Mouse (Mus musculus): Measurements from ENCODE around the gene Emc10. TPM values are rescaled to one million over a fixed set of nuclear protein-coding genes. Genes with fewer than 3 reads are reported as not detected.

The Emc10 gene
- polyA plus RNA-seq, 1 experiment from 2014 or later = 77.2 TPM

DNA sequence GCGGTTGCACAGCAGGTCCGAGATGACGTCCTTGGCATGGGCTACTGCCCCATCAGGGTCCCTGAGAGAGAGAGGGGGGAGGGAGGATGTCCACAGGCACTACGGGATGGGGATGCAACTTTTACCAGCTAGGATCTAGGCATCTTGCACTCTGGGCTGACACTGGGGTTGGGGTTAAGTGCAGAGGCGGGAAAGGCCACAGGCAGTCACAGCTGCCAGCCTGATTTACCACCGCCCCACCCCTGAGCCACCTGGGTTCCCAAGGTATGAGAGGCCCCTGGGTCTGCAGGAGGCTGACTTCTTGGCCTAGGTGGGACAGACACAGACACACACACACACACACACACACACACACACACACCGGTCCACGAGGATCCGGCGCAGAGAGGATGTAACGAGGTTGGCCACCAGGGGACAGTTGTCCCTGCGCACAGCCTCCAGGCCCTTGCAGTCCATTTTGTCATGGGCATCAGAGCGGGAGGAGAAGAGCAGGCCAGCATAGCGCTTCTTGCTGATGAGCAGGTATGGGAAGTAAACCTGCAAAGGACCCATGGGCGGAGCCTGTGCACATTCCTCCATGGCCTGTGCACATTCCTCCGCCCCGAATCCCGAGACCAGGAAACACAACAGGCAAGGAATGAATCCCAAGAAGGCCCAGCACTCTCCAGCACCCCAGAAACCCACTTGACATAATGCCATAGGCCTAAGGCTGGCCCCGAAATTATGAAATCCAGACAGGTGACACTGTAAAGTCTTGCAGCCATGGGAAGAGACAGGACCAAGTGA lies 38.5 kb upstream of the Emc10 start:
- no peaks in the 10 kb centered on the region; the same call in 1 of the 2 replicates for H3K36me3 ChIP-seq (ENCODE audit: control insufficient read depth, insufficient read depth, low read length)
- WGBS = 81% methylated on average over 19 of the region's 19 CpGs
- no peaks in the 10 kb centered on the region for H3K27me3 ChIP-seq (replicated peaks; ENCODE audit: control insufficient read depth, insufficient read depth, low read length)
- H3K9ac ChIP-seq (ENCODE audit: low read depth, low read length) = no peak overlapping the region
- no peak overlapping the region for H3K27ac ChIP-seq (ENCODE audit: low read length)
- no peak for ATAC-seq
- H3K4me1 ChIP-seq (ENCODE audit: control insufficient read depth, insufficient read depth, low read length) = peaks cover 3% of the 10 kb centered on the region; the same call in 1 of the 2 replicates
- H3K4me3 ChIP-seq (ENCODE audit: low read length) = no peak overlapping the region
- H3K9me3 ChIP-seq (ENCODE audit: control insufficient read depth, low read length) = no peaks in the 10 kb centered on the region
- no peak overlapping the region for H3K4me2 ChIP-seq (ENCODE audit: low read depth, low read length)

DNA sequence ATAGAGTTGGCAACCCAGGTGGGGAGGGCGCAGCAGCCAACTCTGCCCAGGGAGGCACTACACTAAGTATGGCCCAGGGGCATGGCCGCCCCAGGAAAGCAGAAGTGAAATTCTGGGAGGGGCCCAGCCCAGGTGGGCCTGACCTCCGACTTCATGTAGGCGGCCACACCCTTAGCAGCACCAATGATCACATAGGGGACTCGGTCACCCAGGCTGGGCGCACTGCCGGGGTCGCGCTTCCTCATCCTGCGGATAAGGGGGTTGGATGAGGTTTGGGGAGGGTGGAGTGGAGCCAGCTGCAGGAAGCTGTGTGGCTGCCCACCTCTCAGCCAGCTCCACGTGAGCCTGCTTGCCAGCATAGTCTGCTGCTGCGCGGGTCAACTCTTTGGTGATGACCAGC lies 37.9 kb upstream of the Emc10 start:
- 81% methylated on average over 13 of the region's 13 CpGs for WGBS
- Histone ChIP-seq H3K27me3 (replicated peaks; ENCODE audit: control insufficient read depth, insufficient read depth, low read length) (no peaks in the 10 kb centered on the region), H3K9me3 (ENCODE audit: control insufficient read depth, low read length) (no peaks in the 10 kb centered on the region), H3K4me3 (ENCODE audit: low read length) (no peak overlapping the region), H3K36me3 (ENCODE audit: control insufficient read depth, insufficient read depth, low read length) (no peaks in the 10 kb centered on the region; the same call in 1 of the 2 replicates), H3K9ac (ENCODE audit: low read depth, low read length) (no peak overlapping the region), H3K27ac (ENCODE audit: low read length) (no peak overlapping the region), H3K4me1 (ENCODE audit: control insufficient read depth, insufficient read depth, low read length) (peaks cover 3% of the 10 kb centered on the region; the same call in 1 of the 2 replicates), H3K4me2 (ENCODE audit: low read depth, low read length) (no peak overlapping the region)
- no peak for ATAC-seq

DNA sequence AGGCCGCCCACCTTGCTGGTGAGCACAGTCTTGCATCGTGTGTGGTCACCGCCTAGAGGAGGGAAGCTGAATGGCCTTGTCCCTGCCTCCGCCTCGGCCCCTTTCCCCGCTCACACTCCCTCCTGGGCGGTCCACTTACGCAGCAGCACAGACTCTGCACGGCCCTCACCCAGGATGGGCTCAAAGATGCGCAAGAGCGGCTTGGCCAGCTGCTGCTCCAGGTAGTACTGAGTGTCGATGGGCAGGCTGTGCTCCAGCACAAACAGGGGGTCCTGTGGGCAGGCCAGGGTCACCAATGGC lies 37.4 kb upstream of the Emc10 start:
- Histone ChIP-seq H3K36me3 (ENCODE audit: control insufficient read depth, insufficient read depth, low read length) (no peaks in the 10 kb centered on the region; the same call in 1 of the 2 replicates), H3K9ac (ENCODE audit: low read depth, low read length) (no peak overlapping the region), H3K9me3 (ENCODE audit: control insufficient read depth, low read length) (no peaks in the 10 kb centered on the region), H3K4me1 (ENCODE audit: control insufficient read depth, insufficient read depth, low read length) (peaks cover 5% of the 10 kb centered on the region; the same call in 1 of the 2 replicates), H3K4me3 (ENCODE audit: low read length) (no peak overlapping the region), H3K4me2 (ENCODE audit: low read depth, low read length) (no peak overlapping the region), H3K27me3 (replicated peaks; ENCODE audit: control insufficient read depth, insufficient read depth, low read length) (no peaks in the 10 kb centered on the region), H3K27ac (ENCODE audit: low read length) (no peak overlapping the region)
- WGBS = 78% methylated on average over 12 of the region's 12 CpGs
- no peak for ATAC-seq

DNA sequence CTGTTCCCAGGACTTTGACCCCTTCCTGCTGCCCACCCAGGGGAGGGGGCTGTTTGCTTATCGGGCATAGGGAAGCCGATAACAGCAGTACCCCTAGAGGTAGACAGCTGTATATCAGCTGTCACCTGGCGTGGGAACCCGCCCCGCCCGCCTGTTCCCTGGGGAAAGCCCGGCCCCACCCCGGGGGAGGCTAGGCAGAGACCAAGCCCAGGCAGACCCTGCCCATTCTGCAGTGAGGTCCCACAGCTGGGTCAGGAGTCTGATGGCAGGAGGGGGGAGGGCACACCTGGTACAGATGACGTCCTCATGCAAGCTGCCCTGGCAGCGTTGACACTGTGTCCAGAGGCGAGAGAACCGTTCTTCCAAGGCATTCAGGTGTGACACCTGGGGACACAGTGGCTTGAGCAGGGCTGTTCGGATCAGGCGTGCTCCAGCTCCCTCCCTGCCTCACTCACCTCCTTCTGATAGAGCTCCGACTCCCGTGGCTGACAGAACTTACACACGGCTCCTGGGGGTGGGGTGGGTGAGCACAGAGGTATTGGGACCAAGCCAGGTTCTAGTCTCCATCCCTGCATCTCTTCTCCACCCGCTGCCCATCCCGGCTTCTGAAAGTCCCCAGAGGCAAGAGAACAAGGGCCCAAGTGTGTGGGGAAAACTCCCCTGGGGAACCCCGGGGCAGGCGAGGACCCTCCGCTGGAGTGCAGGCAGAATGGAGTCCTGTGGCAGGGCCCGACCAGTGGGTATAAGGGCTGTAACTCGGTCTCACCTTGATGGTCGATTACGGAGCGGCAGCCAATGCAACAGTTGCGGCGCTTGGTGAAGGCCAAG lies 36.8 kb upstream of the Emc10 start:
- Histone ChIP-seq H3K9ac (ENCODE audit: low read depth, low read length) (no peak overlapping the region), H3K27me3 (replicated peaks; ENCODE audit: control insufficient read depth, insufficient read depth, low read length) (no peaks in the 10 kb centered on the region), H3K4me3 (ENCODE audit: low read length) (no peak overlapping the region), H3K4me2 (ENCODE audit: low read depth, low read length) (no peak overlapping the region), H3K9me3 (ENCODE audit: control insufficient read depth, low read length) (no peaks in the 10 kb centered on the region), H3K27ac (ENCODE audit: low read length) (no peak overlapping the region), H3K4me1 (ENCODE audit: control insufficient read depth, insufficient read depth, low read length) (peaks cover 6% of the 10 kb centered on the region; the same call in 1 of the 2 replicates), H3K36me3 (ENCODE audit: control insufficient read depth, insufficient read depth, low read length) (no peaks in the 10 kb centered on the region)
- peak; percentile 17; the same call in 1 of the 2 replicates for ATAC-seq
- 81% methylated on average over 28 of the region's 29 CpGs for WGBS

DNA sequence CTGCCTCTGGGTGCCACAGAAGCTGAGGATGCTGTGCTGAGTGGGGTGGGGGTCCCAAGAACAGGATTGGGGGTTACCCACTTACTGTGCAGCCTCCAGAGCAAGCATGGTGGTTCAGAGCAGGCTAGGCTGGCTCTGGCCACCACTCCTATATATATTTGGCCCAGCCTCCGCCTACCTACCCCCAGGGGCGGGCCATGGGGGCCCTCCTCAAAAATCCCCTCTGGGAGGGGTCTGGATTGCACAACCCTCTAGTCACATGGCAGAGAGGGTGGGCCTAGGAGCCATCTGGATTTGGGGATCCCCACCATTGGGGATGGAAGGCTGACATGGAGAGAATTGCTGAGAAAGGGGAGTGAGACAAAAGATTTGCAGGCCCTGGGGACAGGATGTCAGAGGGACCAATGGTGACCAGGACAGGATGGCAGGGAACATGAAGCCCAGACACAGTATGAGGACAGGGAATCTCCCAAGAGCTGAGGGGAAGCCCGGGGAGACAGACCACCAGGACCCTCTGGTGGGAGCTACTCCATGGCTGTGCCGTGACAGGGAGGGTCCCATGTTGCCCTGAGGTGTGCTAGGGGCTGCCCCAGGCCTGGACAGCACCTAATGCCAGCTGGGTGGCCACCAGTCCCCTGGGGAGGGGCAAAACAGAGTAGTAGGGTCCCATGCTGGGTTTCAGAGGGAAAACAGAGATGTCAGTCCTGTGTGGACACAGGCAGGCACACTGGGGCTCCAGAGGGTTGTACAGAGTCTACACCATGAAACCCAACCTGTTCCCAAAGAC lies 35.8 kb upstream of the Emc10 start, which contains the start of gene Spib:
Spib (minus strand) TSS at position 126 of the 787 bp plus-strand sequence.
- ATAC-seq = no peak
- no peaks in the 10 kb centered on the region for H3K9me3 ChIP-seq (ENCODE audit: control insufficient read depth, low read length)
- 74% methylated on average over 4 of the region's 4 CpGs for WGBS
- no peak within 1 kb of the TSS for H3K4me3 ChIP-seq (ENCODE audit: low read length)
- no peak within 1 kb of the TSS for H3K9ac ChIP-seq (ENCODE audit: low read depth, low read length)
- peaks cover under 1% of the 10 kb centered on the region; the same call in 1 of the 2 replicates for H3K27me3 ChIP-seq (replicated peaks; ENCODE audit: control insufficient read depth, insufficient read depth, low read length)
- peaks cover 11% of the 10 kb centered on the region for H3K4me1 ChIP-seq (ENCODE audit: control insufficient read depth, insufficient read depth, low read length)
- no peak within 1 kb of the TSS for H3K4me2 ChIP-seq (ENCODE audit: low read depth, low read length)
- H3K27ac ChIP-seq (ENCODE audit: low read length) = no peak within 1 kb of the TSS
- no peaks in the 10 kb centered on the region for H3K36me3 ChIP-seq (ENCODE audit: control insufficient read depth, insufficient read depth, low read length)

DNA sequence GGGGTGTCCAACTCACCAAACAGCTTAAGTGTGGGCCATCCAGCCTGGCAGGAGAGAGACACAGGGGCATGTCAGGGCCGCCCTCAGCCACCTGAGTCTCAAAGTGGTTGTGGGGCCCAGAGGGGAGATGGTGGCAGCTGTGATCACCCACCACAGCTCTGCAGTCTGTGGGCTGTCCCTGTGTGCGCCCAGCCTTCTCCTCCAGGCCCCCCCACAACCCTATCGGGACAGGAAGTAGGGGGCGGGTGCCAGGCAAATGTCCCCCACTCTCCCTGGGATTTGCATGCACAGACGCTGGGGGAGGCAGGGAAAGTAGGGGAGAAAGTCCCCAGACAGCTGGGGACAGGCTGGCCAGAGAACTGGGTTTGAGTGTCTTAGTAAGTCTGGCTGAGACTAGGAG lies 34.9 kb upstream of the Emc10 start:
- Histone ChIP-seq H3K9me3 (ENCODE audit: control insufficient read depth, low read length) (no peaks in the 10 kb centered on the region), H3K27ac (ENCODE audit: low read length) (no peak overlapping the region), H3K4me1 (ENCODE audit: control insufficient read depth, insufficient read depth, low read length) (peaks cover 11% of the 10 kb centered on the region), H3K4me3 (ENCODE audit: low read length) (no peak overlapping the region), H3K36me3 (ENCODE audit: control insufficient read depth, insufficient read depth, low read length) (no peaks in the 10 kb centered on the region), H3K27me3 (replicated peaks; ENCODE audit: control insufficient read depth, insufficient read depth, low read length) (peaks cover 4% of the 10 kb centered on the region; the same call in 1 of the 2 replicates), H3K9ac (ENCODE audit: low read depth, low read length) (no peak overlapping the region), H3K4me2 (ENCODE audit: low read depth, low read length) (no peak overlapping the region)
- no peak for ATAC-seq
- WGBS = 51% methylated on average over 4 of the region's 5 CpGs

DNA sequence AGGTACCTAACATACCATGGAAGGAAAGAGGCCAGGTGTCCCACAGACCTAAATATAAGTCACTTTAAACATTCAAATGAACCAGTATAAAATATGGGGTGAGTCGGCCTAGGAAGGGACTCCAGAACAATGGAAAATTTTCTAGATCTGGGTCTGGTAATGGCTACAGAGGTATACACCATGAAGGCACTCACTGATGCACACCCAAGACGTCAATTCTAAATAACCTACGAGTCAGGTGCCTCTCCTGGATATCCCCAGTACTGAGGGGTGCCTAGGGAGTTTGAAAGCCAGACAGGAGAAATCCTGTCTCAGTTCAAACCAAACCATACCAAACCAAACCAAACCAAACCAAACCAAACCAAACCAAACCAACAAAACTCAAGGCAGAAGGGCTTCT lies 34.2 kb upstream of the Emc10 start:
- no peak overlapping the region for H3K27ac ChIP-seq (ENCODE audit: low read length)
- H3K9ac ChIP-seq (ENCODE audit: low read depth, low read length) = no peak overlapping the region
- H3K9me3 ChIP-seq (ENCODE audit: control insufficient read depth, low read length) = no peaks in the 10 kb centered on the region
- H3K4me3 ChIP-seq (ENCODE audit: low read length) = no peak overlapping the region
- H3K27me3 ChIP-seq (replicated peaks; ENCODE audit: control insufficient read depth, insufficient read depth, low read length) = peaks cover 4% of the 10 kb centered on the region; the same call in 1 of the 2 replicates
- H3K4me1 ChIP-seq (ENCODE audit: control insufficient read depth, insufficient read depth, low read length) = peaks cover 12% of the 10 kb centered on the region
- WGBS = 82% methylated on average over 3 of the region's 3 CpGs
- ATAC-seq = no peak
- no peaks in the 10 kb centered on the region for H3K36me3 ChIP-seq (ENCODE audit: control insufficient read depth, insufficient read depth, low read length)
- no peak overlapping the region for H3K4me2 ChIP-seq (ENCODE audit: low read depth, low read length)

DNA sequence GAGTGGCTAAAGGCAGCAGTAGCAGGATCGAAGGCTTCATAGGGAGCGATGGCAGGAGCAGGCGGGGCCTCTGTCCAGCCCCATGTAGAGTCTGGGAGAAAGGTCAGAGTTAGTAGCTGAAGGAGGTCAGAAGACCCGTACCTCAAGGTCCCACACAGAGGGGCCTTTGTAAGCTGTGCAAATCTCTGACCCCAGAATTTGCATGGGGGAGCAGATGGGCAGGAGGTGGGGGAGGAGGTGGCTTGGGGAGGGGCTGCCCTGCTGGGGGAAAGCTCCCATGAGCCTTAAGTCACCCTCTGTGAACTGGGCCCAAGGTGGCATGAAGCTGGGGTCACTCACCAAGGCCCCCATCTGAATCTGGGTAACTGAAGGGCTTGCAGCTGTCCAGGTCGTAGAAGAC lies 33.2 kb upstream of the Emc10 start:
- Histone ChIP-seq H3K27ac (ENCODE audit: low read length) (no peak overlapping the region), H3K4me3 (ENCODE audit: low read length) (no peak overlapping the region), H3K9me3 (ENCODE audit: control insufficient read depth, low read length) (no peaks in the 10 kb centered on the region), H3K4me1 (ENCODE audit: control insufficient read depth, insufficient read depth, low read length) (peaks cover 19% of the 10 kb centered on the region), H3K9ac (ENCODE audit: low read depth, low read length) (no peak overlapping the region), H3K27me3 (replicated peaks; ENCODE audit: control insufficient read depth, insufficient read depth, low read length) (peaks cover 4% of the 10 kb centered on the region; the same call in 1 of the 2 replicates), H3K4me2 (ENCODE audit: low read depth, low read length) (no peak overlapping the region), H3K36me3 (ENCODE audit: control insufficient read depth, insufficient read depth, low read length) (no peaks in the 10 kb centered on the region)
- ATAC-seq = no peak
- 68% methylated on average over 5 of the region's 5 CpGs for WGBS
